Mouse (Mus musculus) hindbrain, embryonic 14.5 days (tissue): ENCODE data around the gene Gm10643. TPM values are rescaled to one million over a fixed set of nuclear protein-coding genes. Genes with fewer than 3 reads are reported as not detected.

Experiments used
- ATAC-seq: fragments of 200-750 bp; cut with Nextera tagmentation; 2 replicates; pipeline ENCODE4 v1.8.0; 2017; ENCODE audit warnings: moderate number of reproducible peaks, mild to moderate bottlenecking, moderate TSS enrichment, moderate library complexity; ENCODE audit not compliant: low FRiP score
- DNase-seq: peaks from one replicate; pipeline ENCODE4 v3.0.0-alpha.2; 2015; ENCODE audit warnings: low spot score
- H3K27ac ChIP-seq: fragments of 300-500 bp; sonication (generic); 2 replicates; pipeline ENCODE4 v1.5.1; 2014; ENCODE audit warnings: mild to moderate bottlenecking, moderate library complexity
- H3K27me3 ChIP-seq: fragments of 300-500 bp; sonication (generic); 2 replicates; pipeline ENCODE4 v1.6.1; 2014; ENCODE audit warnings: mild to moderate bottlenecking, low read length, mixed read lengths; ENCODE audit not compliant: control insufficient read depth, insufficient read depth
- H3K36me3 ChIP-seq: fragments of 300-500 bp; sonication (generic); replicated peaks from 2 replicates; pipeline ENCODE4 v1.6.1; 2014; ENCODE audit not compliant: control insufficient read depth, insufficient read depth
- H3K4me1 ChIP-seq: fragments of 300-500 bp; sonication (generic); replicated peaks from 2 replicates; pipeline ENCODE4 v1.6.1; 2014; ENCODE audit warnings: antibody characterized with exemption, low read length, mixed read lengths; ENCODE audit not compliant: control insufficient read depth, insufficient read depth
- H3K4me2 ChIP-seq: fragments of 300-500 bp; sonication (generic); replicated peaks from 2 replicates; pipeline ENCODE4 v1.6.1; 2014; ENCODE audit warnings: mild to moderate bottlenecking, moderate library complexity
- H3K4me3 ChIP-seq: fragments of 300-500 bp; sonication (generic); replicated peaks from 2 replicates; pipeline ENCODE4 v1.5.1; 2014; ENCODE audit warnings: mild to moderate bottlenecking, low read length
- H3K9ac ChIP-seq: fragments of 300-500 bp; sonication (generic); 2 replicates; pipeline ENCODE4 v1.6.1; 2014
- H3K9me3 ChIP-seq: fragments of 300-500 bp; sonication (generic); 2 replicates; pipeline ENCODE4 v1.6.1; 2016; ENCODE audit warnings: low read length; ENCODE audit not compliant: control insufficient read depth
- WGBS: fragments of 180-500 bp; shearing (Covaris S2); extraction: QIAGEN DNeasy Blood & Tissue Kit; methylation state at CpG from one replicate; pipeline ENCODE4 v1.1.7; 2014; 5-methylcytosine and 5-hydroxymethylcytosine counted together
- polyA plus RNA-seq: library from polyadenylated mRNA; unstranded; fragments of >200 nt; fragmentation: Nextera tagmentation; extraction: Ambion mirVana; gene quantifications from 2 replicates; pipeline ENCODE4 v1.2.1, GENCODE M21; 2014

Gene Gm10643
- polyA plus RNA-seq, 1 experiment from 2014 or later, result 2.7 TPM

DNA sequence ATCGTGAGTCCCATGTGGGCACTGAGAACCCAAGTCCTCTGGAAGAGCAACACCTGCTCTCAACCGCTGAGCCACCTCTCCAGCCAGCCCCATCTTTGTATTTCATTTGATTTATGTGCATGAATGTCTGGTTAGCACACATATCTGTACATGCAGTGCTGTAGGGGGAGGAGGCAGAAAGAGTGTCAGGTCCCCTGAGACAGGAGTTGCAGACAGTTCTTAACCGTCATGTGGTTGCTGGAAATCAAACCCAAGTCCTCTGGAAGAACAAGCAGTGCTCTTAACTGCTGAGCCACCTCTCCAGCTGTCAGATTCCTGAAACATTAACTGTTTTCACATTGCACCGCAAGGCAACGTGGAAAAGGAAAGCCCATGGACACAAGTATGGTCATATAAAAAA, 16.8 kb downstream of the Gm10643 start:
- H3K36me3 ChIP-seq, result no peaks in the 10 kb centered on the region
- H3K27ac ChIP-seq, result no peak overlapping the region
- ATAC-seq, result no peak
- 80% methylated on average over 5 of the region's 5 CpGs for WGBS
- peaks cover 34% of the 10 kb centered on the region for H3K27me3 ChIP-seq
- no peak overlapping the region for H3K9ac ChIP-seq
- no peaks in the 10 kb centered on the region for H3K4me1 ChIP-seq
- H3K4me2 ChIP-seq, result no peak overlapping the region
- DNase-seq, result no peak
- no peak overlapping the region for H3K4me3 ChIP-seq
- no peaks in the 10 kb centered on the region for H3K9me3 ChIP-seq

DNA sequence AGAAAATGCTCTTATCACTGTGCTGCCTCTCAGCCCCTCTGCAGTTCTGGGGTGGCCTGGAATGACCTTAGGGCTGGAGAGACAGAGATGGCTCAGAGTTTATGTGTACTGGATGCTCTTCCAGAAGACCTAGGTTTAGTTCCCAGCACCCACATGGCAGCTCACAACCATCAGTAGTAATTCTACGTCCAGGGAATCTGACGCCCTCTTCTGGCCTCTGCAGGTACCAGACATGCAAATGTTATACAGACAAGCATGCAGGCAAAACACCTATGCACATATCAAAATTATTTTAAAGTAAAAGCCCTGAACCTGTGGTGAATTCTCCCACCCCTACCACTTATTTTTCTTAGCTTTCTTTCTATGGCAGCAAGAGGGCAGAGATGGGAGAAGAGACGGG, 18.4 kb downstream of the Gm10643 start:
- ATAC-seq, result no peak
- Histone ChIP-seq H3K9ac (no peak overlapping the region), H3K4me3 (no peak overlapping the region), H3K27me3 (peaks cover 50% of the 10 kb centered on the region), H3K4me1 (peaks cover 11% of the 10 kb centered on the region; the same call in 1 of the 2 replicates), H3K9me3 (no peaks in the 10 kb centered on the region), H3K27ac (no peak overlapping the region), H3K36me3 (no peaks in the 10 kb centered on the region), H3K4me2 (no peak overlapping the region)
- DNase-seq, result no peak
- WGBS, result 87% methylated on average over 3 of the region's 3 CpGs

DNA sequence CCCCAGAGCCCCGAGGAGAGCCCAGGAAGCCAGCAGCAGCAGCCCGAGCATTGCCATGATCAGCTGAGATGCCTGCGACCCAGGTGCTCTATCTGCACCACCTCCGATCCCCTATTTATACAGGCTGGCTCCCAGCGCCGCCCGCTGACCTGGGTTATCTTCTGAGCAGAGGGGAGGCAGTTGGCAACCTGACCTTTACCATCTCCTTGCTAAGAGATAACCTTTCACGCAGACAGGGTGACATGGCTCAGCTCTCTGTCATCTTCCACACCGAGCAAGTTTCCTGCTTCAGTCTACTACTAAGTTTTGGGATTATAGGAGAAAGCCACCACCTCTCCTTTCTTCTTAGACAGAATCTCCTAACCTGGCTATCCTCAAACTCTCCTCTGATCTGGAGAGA, 20.0 kb downstream of the Gm10643 start, which contains the start of gene Rln3:
TSS of gene Rln3 (minus strand) at position 101 of the 400 bp plus-strand sequence.
- Histone ChIP-seq H3K4me1 (peaks cover 11% of the 10 kb centered on the region; the same call in 1 of the 2 replicates), H3K9ac (no peak within 1 kb of the TSS), H3K4me3 (no peak within 1 kb of the TSS), H3K9me3 (no peaks in the 10 kb centered on the region), H3K27me3 (peaks cover 60% of the 10 kb centered on the region), H3K36me3 (no peaks in the 10 kb centered on the region), H3K27ac (no peak within 1 kb of the TSS), H3K4me2 (no peak within 1 kb of the TSS)
- whole genome bisulfite sequencing, result 9% methylated on average over 9 of the region's 9 CpGs
- DNase-seq, result no peak
- no peak for ATAC-seq

DNA sequence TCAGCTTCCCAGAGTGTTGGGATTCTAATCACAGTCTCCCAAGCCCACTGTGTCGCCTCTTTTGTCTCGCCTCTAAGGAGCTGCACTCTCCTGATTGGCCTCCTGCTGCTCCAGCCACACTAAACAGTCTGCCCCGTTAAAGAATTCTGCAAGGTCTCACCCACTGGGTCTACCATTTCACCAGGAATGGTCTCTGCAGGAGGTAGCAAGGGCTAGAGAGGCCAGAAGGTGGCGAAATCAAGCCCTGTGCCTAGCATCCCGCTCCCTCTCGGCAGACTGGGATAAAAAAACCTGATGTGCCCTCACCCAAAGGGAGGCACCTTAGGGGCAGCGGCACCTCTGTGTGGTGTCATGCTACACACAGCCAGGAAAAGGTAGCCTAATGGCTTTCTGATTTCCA, 20.8 kb downstream of the Gm10643 start:
- no peak for DNase-seq
- H3K27ac ChIP-seq, result no peak overlapping the region
- H3K4me3 ChIP-seq, result no peak overlapping the region
- no peaks in the 10 kb centered on the region for H3K36me3 ChIP-seq
- H3K27me3 ChIP-seq, result peaks cover 60% of the 10 kb centered on the region
- no peak overlapping the region for H3K4me2 ChIP-seq
- peaks cover 11% of the 10 kb centered on the region; the same call in 1 of the 2 replicates for H3K4me1 ChIP-seq
- WGBS, result 5% methylated on average over 7 of the region's 7 CpGs
- H3K9me3 ChIP-seq, result no peaks in the 10 kb centered on the region
- ATAC-seq, result no peak
- no peak overlapping the region for H3K9ac ChIP-seq

DNA sequence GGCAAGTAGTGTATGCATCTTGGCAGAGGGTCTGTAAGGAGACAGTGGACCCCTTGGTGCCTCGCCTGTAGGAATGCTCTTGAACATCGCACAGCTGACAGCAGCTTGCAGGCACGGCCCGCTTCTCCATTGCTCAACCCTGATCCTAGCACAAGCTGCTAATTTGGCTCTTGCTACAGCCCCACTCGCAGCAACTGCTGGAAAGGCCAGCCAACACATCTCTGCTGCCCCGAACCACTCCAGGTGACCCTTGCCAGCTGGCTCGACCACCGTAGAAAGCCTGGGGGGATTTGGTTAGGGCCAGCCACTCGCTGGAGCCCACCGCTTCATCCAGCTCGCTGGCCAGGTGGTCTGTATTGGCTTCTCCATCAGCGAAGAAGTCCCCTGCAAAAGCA, 22.0 kb downstream of the Gm10643 start:
- DNase-seq, result no peak
- Histone ChIP-seq H3K27me3 (peaks cover 60% of the 10 kb centered on the region), H3K4me2 (no peak overlapping the region)

DNA sequence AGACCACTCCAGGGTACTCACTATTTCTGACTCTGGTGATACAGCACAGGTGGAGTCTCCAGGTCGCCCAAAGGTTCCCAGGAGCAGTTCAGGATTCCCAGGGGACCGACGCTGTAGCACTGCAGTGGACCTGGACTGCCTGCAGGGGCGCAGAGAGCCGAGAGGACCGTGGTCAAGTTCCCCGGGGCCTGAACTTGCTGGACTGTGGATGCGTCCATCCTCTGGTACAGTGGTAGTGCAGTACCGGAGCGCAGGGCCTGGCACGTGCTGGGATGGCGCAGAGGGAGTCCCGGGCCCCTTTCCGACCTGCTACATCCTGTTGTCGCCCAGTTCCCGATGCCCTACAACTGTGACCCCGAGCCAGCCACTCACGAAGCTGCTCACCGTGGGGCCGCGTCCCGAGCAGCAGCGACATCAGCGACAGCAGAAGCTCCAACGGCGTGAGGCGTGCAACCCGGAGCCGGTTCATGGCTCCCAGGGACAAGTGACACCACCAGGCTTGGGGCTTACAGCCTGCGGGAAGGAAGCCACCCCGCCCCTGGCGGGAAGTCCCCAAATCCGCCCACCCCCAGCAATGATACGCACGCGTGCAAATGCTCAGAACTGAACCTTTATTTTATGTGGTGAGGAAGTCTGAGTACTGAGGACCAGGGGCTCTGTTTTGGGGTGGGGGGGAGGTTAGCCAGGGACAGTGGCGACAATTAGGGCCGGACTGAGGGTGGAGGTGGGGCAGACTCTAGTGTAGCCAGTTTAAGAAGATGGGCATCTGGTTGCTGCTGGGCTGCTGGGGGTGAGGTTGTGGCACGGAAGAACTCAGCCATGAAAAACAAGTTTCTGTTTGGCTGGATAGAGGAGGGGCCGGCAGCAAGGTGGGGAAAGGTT, 22.6 kb downstream of the Gm10643 start, which contains the start of gene Il27ra:
TSS of gene Il27ra (minus strand) at position 524 of the 882 bp plus-strand sequence.
- H3K9ac ChIP-seq, result peak within 1 kb of the TSS; percentile 40
- peak; percentile 75 for ATAC-seq
- H3K4me1 ChIP-seq, result peaks cover 11% of the 10 kb centered on the region; the same call in 1 of the 2 replicates
- H3K4me2 ChIP-seq, result peak within 1 kb of the TSS; percentile 52
- peaks cover 60% of the 10 kb centered on the region for H3K27me3 ChIP-seq
- H3K9me3 ChIP-seq, result no peaks in the 10 kb centered on the region
- H3K36me3 ChIP-seq, result no peaks in the 10 kb centered on the region
- H3K27ac ChIP-seq, result no peak within 1 kb of the TSS
- peak within 1 kb of the TSS; percentile 28 for H3K4me3 ChIP-seq
- DNase-seq, result peak; percentile 55
- whole genome bisulfite sequencing, result 4% methylated on average over 40 of the region's 40 CpGs

More for the DNA sequence above, 22.0 kb downstream of the Gm10643 start:
- no peak overlapping the region for H3K9ac ChIP-seq
- no peak for ATAC-seq
- H3K4me1 ChIP-seq, result peaks cover 11% of the 10 kb centered on the region; the same call in 1 of the 2 replicates
- WGBS, result 38% methylated on average over 12 of the region's 12 CpGs
- H3K9me3 ChIP-seq, result no peaks in the 10 kb centered on the region
- no peak overlapping the region for H3K4me3 ChIP-seq
- no peaks in the 10 kb centered on the region for H3K36me3 ChIP-seq
- no peak overlapping the region for H3K27ac ChIP-seq

DNA sequence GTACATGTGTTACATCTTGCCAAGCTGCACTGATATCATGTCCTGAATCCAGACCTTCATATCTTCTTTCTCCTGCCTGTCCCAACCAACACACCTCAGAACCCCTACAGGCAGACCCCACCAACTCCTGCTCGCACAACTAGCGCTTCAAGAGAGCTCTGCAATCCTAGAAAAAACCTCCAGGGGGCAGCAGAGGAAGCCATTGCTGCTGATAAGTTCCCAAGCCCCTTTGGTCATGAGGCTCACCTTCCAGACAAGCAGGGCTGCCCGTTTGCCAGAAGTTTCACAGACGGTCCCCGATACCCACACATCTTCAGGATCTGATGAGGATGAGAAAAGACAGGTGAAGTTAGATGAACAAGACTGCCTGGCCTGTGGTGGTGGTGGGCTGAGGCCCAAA, 25.9 kb downstream of the Gm10643 start:
- Histone ChIP-seq H3K4me1 (peaks cover 11% of the 10 kb centered on the region; the same call in 1 of the 2 replicates), H3K9ac (no peak overlapping the region), H3K27ac (no peak overlapping the region), H3K4me2 (no peak overlapping the region), H3K9me3 (no peaks in the 10 kb centered on the region), H3K4me3 (no peak overlapping the region), H3K27me3 (peaks cover 35% of the 10 kb centered on the region), H3K36me3 (no peaks in the 10 kb centered on the region)
- DNase-seq (peak; percentile 91), ATAC-seq (no peak)
- whole genome bisulfite sequencing, result 6% methylated on average over 5 of the region's 5 CpGs

DNA sequence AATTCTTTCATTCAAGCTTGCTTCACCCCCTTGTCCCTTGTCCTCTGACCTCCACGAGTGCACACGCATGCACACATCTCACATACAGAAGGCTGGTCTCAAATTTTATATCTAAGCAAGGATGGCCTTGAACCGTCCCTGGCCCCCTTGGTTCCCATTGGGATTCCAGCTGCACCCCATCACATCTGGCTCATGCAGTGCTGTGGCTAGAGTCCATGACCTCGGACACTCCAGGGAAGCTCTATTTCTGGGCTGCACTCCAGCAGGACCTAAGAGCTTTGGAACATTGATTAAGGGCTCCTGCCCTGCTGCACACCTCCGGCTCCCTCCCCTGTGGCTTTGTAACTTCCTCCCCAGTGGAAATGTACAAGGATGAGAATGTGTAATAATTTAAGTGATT, 26.9 kb downstream of the Gm10643 start:
- Histone ChIP-seq H3K4me1 (peaks cover 11% of the 10 kb centered on the region; the same call in 1 of the 2 replicates), H3K27me3 (peaks cover 25% of the 10 kb centered on the region)

DNA sequence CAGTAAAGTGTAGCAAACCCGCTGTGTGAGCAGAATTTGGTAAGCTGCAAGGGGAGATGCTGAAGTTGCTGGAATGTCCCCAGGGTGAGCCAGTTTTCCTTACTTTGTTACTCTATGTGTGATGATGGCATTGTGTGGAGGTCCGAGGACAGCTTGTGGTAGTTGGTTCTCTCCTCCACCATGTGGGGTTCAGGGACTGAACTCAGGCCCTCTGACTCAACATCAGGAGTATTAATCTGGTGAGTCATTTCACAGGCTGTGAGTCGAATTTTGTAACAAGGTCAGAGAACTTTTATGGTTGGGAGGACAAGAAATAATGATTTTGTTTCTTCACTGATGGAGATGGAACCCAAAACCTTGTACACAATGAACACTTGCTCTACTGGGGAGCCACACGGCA, 32.2 kb downstream of the Gm10643 start:
- DNase-seq (no peak), ATAC-seq (no peak)
- Histone ChIP-seq H3K9me3 (no peaks in the 10 kb centered on the region), H3K4me1 (no peaks in the 10 kb centered on the region), H3K27ac (no peak overlapping the region), H3K4me3 (no peak overlapping the region), H3K9ac (no peak overlapping the region), H3K36me3 (no peaks in the 10 kb centered on the region), H3K27me3 (peaks cover 4% of the 10 kb centered on the region), H3K4me2 (no peak overlapping the region)
- WGBS, result 76% methylated on average over 4 of the region's 4 CpGs

More for the DNA sequence above, 26.9 kb downstream of the Gm10643 start:
- ATAC-seq (no peak), DNase-seq (no peak)
- Histone ChIP-seq H3K9ac (no peak overlapping the region), H3K9me3 (no peaks in the 10 kb centered on the region), H3K4me2 (no peak overlapping the region), H3K27ac (no peak overlapping the region), H3K36me3 (no peaks in the 10 kb centered on the region), H3K4me3 (no peak overlapping the region)
- 87% methylated on average over 5 of the region's 5 CpGs for WGBS
